In the genomic region with DNA sequence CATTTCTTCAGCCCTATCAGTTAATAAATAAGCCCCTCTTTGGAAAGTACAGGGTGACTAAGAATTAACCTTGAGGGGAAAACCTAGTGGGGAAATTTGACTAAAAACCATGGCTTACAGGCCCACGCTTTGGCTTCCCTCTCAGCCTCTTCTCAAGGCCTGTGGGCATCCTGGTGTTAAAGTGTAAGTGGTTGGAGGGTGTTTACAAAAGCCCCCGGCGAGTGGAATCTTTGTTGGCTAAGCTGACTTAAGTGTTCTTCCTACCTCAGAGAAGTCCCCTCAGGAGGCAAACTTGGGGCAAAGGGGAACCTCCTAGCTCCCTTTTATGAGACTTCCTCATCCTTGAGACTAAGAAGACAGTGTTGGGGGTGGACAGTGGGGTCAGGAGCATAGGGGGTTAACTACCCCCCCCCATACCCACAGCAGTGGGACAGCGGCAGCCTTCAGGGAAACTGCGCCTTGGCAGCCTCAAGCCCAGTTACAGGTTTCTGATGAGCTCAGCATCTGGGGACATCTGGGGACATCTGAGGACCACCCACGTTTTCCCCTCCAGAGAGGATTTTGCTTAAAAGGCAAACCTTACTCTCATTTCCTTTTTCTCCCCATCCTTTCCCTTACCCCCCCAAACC, we compare ENCODE assay signal across 23 mouse cellular contexts. TPM values are rescaled to one million over a fixed set of nuclear protein-coding genes. Genes with fewer than 3 reads are reported as not detected.
A peak's percentile ranks its signal among the peaks of the same experiment; 100 is the strongest.
DNase-seq lines count a peak whose midpoint lies in the region; ATAC-seq lines count a peak whose summit lies in the region.
"Had no signal": no experiment of that assay in that cellular context is flagged by ENCODE, and none has a peak within 500 bp of the region (broad histone marks: within the 10 kb centered on the region; RNA-seq: fewer than 3 reads in every experiment).

No protein-coding gene starts in this region.

- no peak for ATAC-seq in lung, embryonic 15.5 days (ENCODE audit: borderline replicate concordance, extremely low read depth, low FRiP score, low TSS enrichment)
- peak; percentile 11 for ATAC-seq in CD4-positive, CD25-positive, alpha-beta regulatory T cell, adult 4 months
- peak; percentile 58 for ATAC-seq in granulocyte monocyte progenitor cell, adult 5-6 weeks (replicated peaks; ENCODE audit: poor library complexity, severe bottlenecking)
- ATAC-seq in neutrophil, adult 5-6 weeks (ENCODE audit: extremely low read depth, insufficient number of reproducible peaks, low FRiP score, poor library complexity, severe bottlenecking), result 0 out of 2 replicates have a peak, but pooled peaks have one; percentile 2
- no peak for ATAC-seq in kidney, embryonic 15.5 days (replicated peaks; ENCODE audit: low FRiP score)
- ATAC-seq: forebrain, embryonic 16.5 days; intestine, embryonic 16.5 days had no signal

- H3K27ac ChIP-seq in lung, embryonic 15.5 days, result peak overlapping the region; percentile 73
- H3K27ac ChIP-seq in kidney, embryonic 15.5 days, result no peak overlapping the region
- H3K27ac ChIP-seq: embryonic facial prominence, embryonic 12.5 days; hindbrain, embryonic 13.5 days; liver, embryonic 14.5 days; stomach, postnatal 0 days had no signal

- no peaks in the 10 kb centered on the region for H3K9me3 ChIP-seq in lung, embryonic 15.5 days
- H3K9me3 ChIP-seq in kidney, embryonic 15.5 days (replicated peaks), result no peaks in the 10 kb centered on the region
- H3K9me3 ChIP-seq: embryonic facial prominence, embryonic 12.5 days; G1E; hindbrain, embryonic 13.5 days had no signal

- WGBS in lung, embryonic 15.5 days, result 28% methylated on average over 6 of the region's 6 CpGs
- 66% methylated on average over 6 of the region's 6 CpGs for WGBS in kidney, embryonic 15.5 days

- no peak overlapping the region for H3K4me2 ChIP-seq in lung, embryonic 15.5 days
- no peak overlapping the region for H3K4me2 ChIP-seq in kidney, embryonic 15.5 days
- H3K4me2 ChIP-seq: embryonic facial prominence, embryonic 12.5 days; heart, embryonic 11.5 days; hindbrain, embryonic 13.5 days had no signal

- no peaks in the 10 kb centered on the region for H3K27me3 ChIP-seq in lung, embryonic 15.5 days
- no peaks in the 10 kb centered on the region for H3K27me3 ChIP-seq in kidney, embryonic 15.5 days

- DNase-seq in lung, adult 18-20 months, result no peak
- no peak for DNase-seq in gastrocnemius, postnatal 14 days
- DNase-seq: adrenal gland, postnatal 14 days; cerebellum, adult 2 months; heart, postnatal 10 days; kidney, postnatal 10 days; midbrain, embryonic 14.5 days had no signal

- no peak overlapping the region for H3K9ac ChIP-seq in lung, embryonic 15.5 days
- H3K9ac ChIP-seq in kidney, embryonic 15.5 days, result no peak overlapping the region
- H3K9ac ChIP-seq: embryonic facial prominence, embryonic 12.5 days; hindbrain, embryonic 13.5 days; liver, embryonic 14.5 days had no signal

- intact Hi-C loops in gastrocnemius, postnatal 14 days (cut with DNase I; ENCODE audit: low total_unique reads), result no loop called here

- peaks cover 26% of the 10 kb centered on the region for H3K4me1 ChIP-seq in lung, embryonic 15.5 days
- peaks cover 18% of the 10 kb centered on the region for H3K4me1 ChIP-seq in kidney, embryonic 15.5 days

- H3K4me3 ChIP-seq in lung, embryonic 15.5 days, result no peak overlapping the region
- H3K4me3 ChIP-seq in kidney, embryonic 15.5 days (replicated peaks), result no peak overlapping the region
- H3K4me3 ChIP-seq: embryonic facial prominence, embryonic 12.5 days; erythroblast, embryonic 14.5 days; hindbrain, embryonic 13.5 days; myocyte had no signal

- no peaks in the 10 kb centered on the region for H3K36me3 ChIP-seq in lung, embryonic 15.5 days
- no peaks in the 10 kb centered on the region for H3K36me3 ChIP-seq in kidney, embryonic 15.5 days
- H3K36me3 ChIP-seq: embryonic facial prominence, embryonic 12.5 days; G1E; hindbrain, embryonic 13.5 days had no signal

RNA-seq across cellular contexts. Expression of a gene that starts 6.4 kb away (rescaled TPM):
- 12.9 and 15.1 TPM in 2 replicates for polyA plus RNA-seq in lung, embryonic 15.5 days (2015; fragmentation: Nextera tagmentation; extraction: Ambion mirVana)
- polyA plus RNA-seq in CD4-positive, CD25-positive, alpha-beta regulatory T cell, adult 4 months (2017; shearing (Covaris generic)), result 100 to 1,000 TPM; 294 to 385 TPM
- total RNA-seq in granulocyte monocyte progenitor cell, adult 5-6 weeks (2014; fragmentation: Nextera tagmentation), result not detected in 2 replicates
- total RNA-seq in granulocyte monocyte progenitor cell, adult 5-6 weeks (2017), result 0.43 TPM in 1 of 2 replicates, not detected in the other
- 81.4 and 89.3 TPM in 2 replicates for total RNA-seq in neutrophil, adult 5-6 weeks (2017)
- 29.4 and 32.4 TPM in 2 replicates for polyA plus RNA-seq in kidney, embryonic 15.5 days (2015; fragmentation: Nextera tagmentation; extraction: Ambion mirVana)
- total RNA-seq in gastrocnemius, postnatal 14 days (2021), result 1 to 10 TPM in 1 of 2 experiments, under 1 TPM in 1; 0.73 to 1.8 TPM
- polyA plus RNA-seq: C2C12; erythroblast, embryonic 14.5 days; G1E; myocyte had no signal

Comparison
In these comparisons a context has a peak if more than half of its experiments do, and no peak if none do; other contexts are left out.
1. ATAC-seq: peak in CD4-positive, CD25-positive, alpha-beta regulatory T cell, adult 4 months (single experiment), granulocyte monocyte progenitor cell, adult 5-6 weeks (single experiment) and neutrophil, adult 5-6 weeks (single experiment); none in lung, embryonic 15.5 days (single experiment) and kidney, embryonic 15.5 days (single experiment).
2. RNA of a gene that starts 6.4 kb away (total RNA-seq): 81.4 to 89.3 TPM in neutrophil, adult 5-6 weeks; 0.73 to 1.8 TPM in gastrocnemius, postnatal 14 days and 0.43 TPM in granulocyte monocyte progenitor cell, adult 5-6 weeks; every median in the first group is over 10 times any median in the second.